Mouse (Mus musculus) hindbrain, embryonic 16.5 days (tissue): Measurements from ENCODE around the gene Txndc16. TPM values are rescaled to one million over a fixed set of nuclear protein-coding genes. Genes with fewer than 3 reads are reported as not detected.

Experiments used
- ATAC-seq: fragments of 200-750 bp; cut with Nextera tagmentation; 2 replicates; pipeline ENCODE4 v1.8.0; 2017; ENCODE audit warnings: moderate TSS enrichment, moderate library complexity
- H3K27ac ChIP-seq: fragments of 300-500 bp; sonication (generic); 2 replicates; pipeline ENCODE4 v1.5.1; 2014; ENCODE audit warnings: low read depth, mild to moderate bottlenecking, control low read depth, low read length, moderate library complexity
- H3K27me3 ChIP-seq: fragments of 300-500 bp; sonication (generic); replicated peaks from 2 replicates; pipeline ENCODE4 v1.6.1; 2014; ENCODE audit warnings: low read length; ENCODE audit not compliant: control insufficient read depth, insufficient read depth
- H3K36me3 ChIP-seq: fragments of 300-500 bp; sonication (generic); 2 replicates; pipeline ENCODE4 v1.6.1; 2014; ENCODE audit warnings: mild to moderate bottlenecking, low read length, moderate library complexity, mixed read lengths; ENCODE audit not compliant: control insufficient read depth, insufficient read depth
- H3K4me1 ChIP-seq: fragments of 300-500 bp; sonication (generic); 2 replicates; pipeline ENCODE4 v1.6.1; 2014; ENCODE audit warnings: low read depth, low read length; ENCODE audit not compliant: control insufficient read depth, insufficient read depth
- H3K4me2 ChIP-seq: fragments of 300-500 bp; sonication (generic); 2 replicates; pipeline ENCODE4 v1.6.1; 2014; ENCODE audit warnings: mild to moderate bottlenecking, low read length, control low read depth, moderate library complexity
- H3K4me3 ChIP-seq: fragments of 300-500 bp; sonication (generic); 2 replicates; pipeline ENCODE4 v1.5.1; 2014; ENCODE audit warnings: mild to moderate bottlenecking, low read length, control low read depth, moderate library complexity
- H3K9ac ChIP-seq: fragments of 300-500 bp; sonication (generic); 2 replicates; pipeline ENCODE4 v1.6.1; 2014; ENCODE audit warnings: low read depth, mild to moderate bottlenecking, control low read depth, low read length, moderate library complexity
- H3K9me3 ChIP-seq: fragments of 300-500 bp; sonication (generic); 2 replicates; pipeline ENCODE4 v1.6.1; 2014; ENCODE audit warnings: mild to moderate bottlenecking, low read length, moderate library complexity; ENCODE audit not compliant: control insufficient read depth
- WGBS: fragments of 180-500 bp; shearing (Covaris S2); extraction: QIAGEN DNeasy Blood & Tissue Kit; methylation state at CpG from one replicate; pipeline ENCODE4 v1.1.7; 2014; 5-methylcytosine and 5-hydroxymethylcytosine counted together
- polyA plus RNA-seq: library from polyadenylated mRNA; unstranded; fragments of >200 nt; fragmentation: Nextera tagmentation; extraction: Ambion mirVana; gene quantifications from 2 replicates; pipeline ENCODE4 v1.2.1, GENCODE M21; 2015

The Txndc16 gene
- polyA plus RNA-seq = 37.1 and 38.0 TPM in 2 replicates

DNA sequence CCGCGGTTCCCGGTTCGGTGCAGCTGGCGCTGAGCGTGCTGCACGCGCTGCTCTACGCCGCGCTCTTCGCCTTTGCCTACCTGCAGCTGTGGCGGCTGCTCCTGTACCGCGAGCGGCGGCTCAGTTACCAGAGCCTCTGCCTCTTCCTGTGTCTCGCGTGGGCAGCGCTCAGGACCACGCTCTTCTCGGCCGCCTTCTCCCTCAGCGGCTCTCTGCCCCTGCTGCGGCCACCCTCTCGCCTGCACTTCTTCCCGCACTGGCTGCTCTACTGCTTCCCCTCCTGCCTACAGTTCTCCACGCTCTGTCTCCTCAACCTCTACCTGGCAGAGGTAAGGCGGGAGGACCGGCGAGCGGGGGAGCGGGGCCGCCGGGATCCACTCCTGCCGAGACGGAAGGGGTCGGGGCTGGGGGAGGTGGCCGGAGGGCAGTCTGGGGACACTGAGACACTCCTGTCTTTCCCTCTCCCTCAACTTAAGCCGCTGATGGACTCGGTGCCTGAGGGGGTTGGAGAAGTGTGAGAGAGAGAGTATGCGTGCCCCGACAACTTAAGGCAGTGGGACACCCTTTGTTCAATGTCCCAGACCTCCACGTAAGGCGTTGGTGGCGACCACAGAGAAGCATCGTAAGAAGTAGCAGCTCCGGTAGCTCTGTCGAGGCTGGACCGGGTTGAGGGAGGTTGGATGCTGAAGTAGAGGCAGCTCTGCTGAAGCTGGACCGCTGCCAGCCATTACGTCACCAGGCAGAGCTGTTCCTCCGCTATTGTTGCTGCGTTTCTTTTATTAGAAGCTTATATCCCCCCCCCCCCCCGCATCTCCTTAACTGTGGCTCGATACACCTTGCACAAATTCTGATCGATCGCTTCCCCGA, at the start of gene Txndc16:
TSS of gene Txndc16 (minus strand) at position 239 of the 867 bp plus-strand sequence.
- Histone ChIP-seq H3K27me3 (no peaks in the 10 kb centered on the region), H3K4me1 (peaks cover 16% of the 10 kb centered on the region), H3K9ac (peak within 1 kb of the TSS; percentile 91), H3K27ac (peak within 1 kb of the TSS; percentile 97), H3K9me3 (no peaks in the 10 kb centered on the region), H3K36me3 (no peaks in the 10 kb centered on the region), H3K4me3 (peak within 1 kb of the TSS; percentile 82), H3K4me2 (peak within 1 kb of the TSS; percentile 86)
- whole genome bisulfite sequencing = under 1% methylated on average over 58 of the region's 59 CpGs
- ATAC-seq = peak; percentile 25

GRCm38 (mm10) chr14:45263831-45264592, 43.9 kb upstream of the Txndc16 start:
- no peak overlapping the region for H3K27ac ChIP-seq
- H3K36me3 ChIP-seq = peaks cover 5% of the 10 kb centered on the region
- no peak overlapping the region for H3K4me3 ChIP-seq
- 81% methylated on average over 3 of the region's 3 CpGs for WGBS
- H3K27me3 ChIP-seq = no peaks in the 10 kb centered on the region
- H3K4me2 ChIP-seq = no peak overlapping the region
- no peak for ATAC-seq
- no peaks in the 10 kb centered on the region for H3K9me3 ChIP-seq
- H3K4me1 ChIP-seq = no peaks in the 10 kb centered on the region
- H3K9ac ChIP-seq = no peak overlapping the region

- H3K27me3 ChIP-seq = no peaks in the 10 kb centered on the region
- H3K9ac ChIP-seq = no peak overlapping the region
- H3K27ac ChIP-seq = no peak overlapping the region
- no peak overlapping the region for H3K4me2 ChIP-seq
- peaks cover 9% of the 10 kb centered on the region; the same call in 1 of the 2 replicates for H3K36me3 ChIP-seq
- 89% methylated on average over 4 of the region's 4 CpGs for WGBS
- no peaks in the 10 kb centered on the region for H3K9me3 ChIP-seq
- no peaks in the 10 kb centered on the region for H3K4me1 ChIP-seq
- ATAC-seq = no peak
- H3K4me3 ChIP-seq = no peak overlapping the region
Observed at GRCm38 (mm10) chr14:45251548-45252076, 31.5 kb upstream of the Txndc16 start.

- H3K4me3 ChIP-seq = no peak overlapping the region
- no peaks in the 10 kb centered on the region for H3K4me1 ChIP-seq
- WGBS = 53% methylated on average over 1 of the region's 1 CpGs
- no peak for ATAC-seq
- no peak overlapping the region for H3K4me2 ChIP-seq
- H3K27ac ChIP-seq = no peak overlapping the region
- no peaks in the 10 kb centered on the region; the same call in 1 of the 2 replicates for H3K9me3 ChIP-seq
- H3K36me3 ChIP-seq = no peaks in the 10 kb centered on the region
- no peaks in the 10 kb centered on the region for H3K27me3 ChIP-seq
- H3K9ac ChIP-seq = no peak overlapping the region
Observed at GRCm38 (mm10) chr14:45241613-45242012, 21.5 kb upstream of the Txndc16 start.

GRCm38 (mm10) chr14:45239042-45239441, 18.9 kb upstream of the Txndc16 start:
- Histone ChIP-seq H3K4me1 (no peaks in the 10 kb centered on the region), H3K4me3 (no peak overlapping the region), H3K36me3 (no peaks in the 10 kb centered on the region), H3K27ac (no peak overlapping the region), H3K9me3 (no peaks in the 10 kb centered on the region; the same call in 1 of the 2 replicates), H3K4me2 (no peak overlapping the region), H3K27me3 (no peaks in the 10 kb centered on the region), H3K9ac (no peak overlapping the region)
- WGBS = 86% methylated on average over 2 of the region's 2 CpGs
- ATAC-seq = no peak

- WGBS = 8% methylated on average over 11 of the region's 11 CpGs
- no peaks in the 10 kb centered on the region for H3K27me3 ChIP-seq
- no peaks in the 10 kb centered on the region for H3K9me3 ChIP-seq
- no peak for ATAC-seq
- no peaks in the 10 kb centered on the region for H3K36me3 ChIP-seq
- H3K4me3 ChIP-seq = peak overlapping the region; percentile 82
- peak overlapping the region; percentile 97 for H3K27ac ChIP-seq
- peak overlapping the region; percentile 91 for H3K9ac ChIP-seq
- H3K4me2 ChIP-seq = peak overlapping the region; percentile 72
- H3K4me1 ChIP-seq = peaks cover 16% of the 10 kb centered on the region
Observed at GRCm38 (mm10) chr14:45220957-45221630, 966 bp upstream of the Txndc16 start.

- Histone ChIP-seq H3K27ac (peak within 1 kb of the TSS; percentile 97), H3K4me2 (peak within 1 kb of the TSS; percentile 86), H3K36me3 (no peaks in the 10 kb centered on the region), H3K4me1 (peaks cover 16% of the 10 kb centered on the region), H3K27me3 (no peaks in the 10 kb centered on the region), H3K9me3 (no peaks in the 10 kb centered on the region), H3K9ac (peak within 1 kb of the TSS; percentile 91), H3K4me3 (peak within 1 kb of the TSS; percentile 82)
- peak; percentile 99 for ATAC-seq
- WGBS = under 1% methylated on average over 78 of the region's 86 CpGs
Observed at GRCm38 (mm10) chr14:45219281-45220089, 643 bp downstream of the Txndc16 start, which contains the start of gene Gpr137c. Gene Gpr137c (plus strand): TSS chr14:45219717.

GRCm38 (mm10) chr14:45217693-45218092, 2.4 kb downstream of the Txndc16 start:
- 87% methylated on average over 4 of the region's 4 CpGs for WGBS
- Histone ChIP-seq H3K4me2 (peak overlapping the region; percentile 86), H3K36me3 (no peaks in the 10 kb centered on the region), H3K4me3 (no peak overlapping the region), H3K9ac (no peak overlapping the region), H3K9me3 (no peaks in the 10 kb centered on the region), H3K4me1 (peaks cover 16% of the 10 kb centered on the region), H3K27ac (no peak overlapping the region), H3K27me3 (no peaks in the 10 kb centered on the region)
- no peak for ATAC-seq
